13 mouse cellular contexts compared by ENCODE assay signal in the genomic region with DNA sequence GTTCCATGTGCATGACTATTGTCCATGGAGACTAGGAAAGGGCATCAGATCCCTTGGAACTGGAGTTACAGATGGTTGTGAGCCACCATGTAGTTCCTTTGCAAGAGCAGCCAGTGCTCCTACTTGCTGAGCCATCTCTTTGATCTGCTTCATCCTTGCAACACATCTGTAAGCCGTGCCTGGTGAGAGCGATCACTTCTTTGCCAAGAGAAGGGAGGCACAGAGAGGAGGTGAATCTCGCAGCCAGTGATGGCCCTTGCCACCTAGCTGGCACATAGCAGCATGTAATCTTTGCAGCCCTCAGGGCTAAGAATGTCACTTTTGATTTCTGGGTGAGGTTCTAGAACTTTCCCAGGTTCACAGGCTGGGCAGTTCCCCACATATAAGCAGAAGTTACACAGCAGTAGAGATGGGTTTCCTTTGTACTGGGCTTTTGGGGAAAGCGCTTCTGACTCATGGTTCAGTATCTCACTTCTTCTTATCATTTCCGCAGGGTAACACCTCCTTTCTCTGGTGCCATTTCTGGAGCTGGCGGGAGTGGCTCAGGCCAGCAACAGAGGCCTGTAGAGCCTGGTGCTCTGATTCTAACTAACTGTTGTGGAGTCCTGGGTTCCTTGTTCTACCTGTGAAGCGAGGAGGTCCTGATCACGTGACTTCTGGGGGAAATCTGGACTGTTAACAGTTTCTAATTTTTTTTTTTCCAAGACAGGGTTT. TPM values are rescaled to one million over a fixed set of nuclear protein-coding genes. Genes with fewer than 3 reads are reported as not detected.
DNase-seq lines count a peak whose midpoint lies in the region; ATAC-seq and TF ChIP-seq lines count a peak whose summit lies in the region.
"Had no signal": no experiment of that assay in that cellular context is flagged by ENCODE, and none has a peak within 500 bp of the region (broad histone marks: within the 10 kb centered on the region; RNA-seq: fewer than 3 reads in every experiment).

No protein-coding gene starts in this region.

- no peaks in the 10 kb centered on the region for H3K9me3 ChIP-seq in liver, embryonic 11.5 days (ENCODE audit: control insufficient read depth, low read length)
- H3K9me3 ChIP-seq in MEL (replicated peaks; ENCODE audit: insufficient read depth, low read length), result no peaks in the 10 kb centered on the region
- H3K9me3 ChIP-seq in intestine, embryonic 15.5 days, result no peaks in the 10 kb centered on the region
- H3K9me3 ChIP-seq: heart, embryonic 15.5 days had no signal

- 0 out of 2 replicates have a peak, but pooled peaks cover 2% of the 10 kb centered on the region for H3K4me1 ChIP-seq in liver, embryonic 11.5 days (replicated peaks; ENCODE audit: control insufficient read depth, insufficient read depth, low read length)
- peaks cover 2 to 34% of the 10 kb centered on the region in 2 experiments; a peak in 3 of 4 replicates for H3K4me1 ChIP-seq in MEL (ENCODE audit: control insufficient read depth in 1 of 2, insufficient read depth in 2 of 2, low read length in 2 of 2)
- H3K4me1 ChIP-seq in intestine, embryonic 15.5 days (replicated peaks), result peaks cover 1% of the 10 kb centered on the region; the same call in 1 of the 2 replicates

- H3K4me3 ChIP-seq in liver, embryonic 11.5 days (ENCODE audit: low read depth, low read length), result no peak overlapping the region
- peak overlapping the region; percentile 23 to 53 for H3K4me3 ChIP-seq in MEL (ENCODE audit: control insufficient read depth in 1 of 2, insufficient read depth in 1 of 2, low read depth in 2 of 2, low read length in 2 of 2)
- no peak overlapping the region for H3K4me3 ChIP-seq in intestine, embryonic 15.5 days (replicated peaks)
- H3K4me3 ChIP-seq: heart, embryonic 15.5 days had no signal

- DNase-seq in liver, result peak; percentile 15
- no peak for DNase-seq in liver, embryonic 11.5 days (ENCODE audit: low spot score)
- DNase-seq in MEL (ENCODE audit: low read depth, low spot score), result peak; percentile 91
- DNase-seq in left cerebral cortex, postnatal 4 days, result no peak
- no peak for DNase-seq in adrenal gland, postnatal 14 days
- DNase-seq: forebrain, postnatal 0 days; kidney, postnatal 10 days; midbrain, embryonic 14.5 days; right cerebral cortex, postnatal 14 days had no signal

- WGBS in liver, embryonic 11.5 days, result 49% methylated on average over 8 of the region's 8 CpGs
- 71% methylated on average over 8 of the region's 8 CpGs for WGBS in intestine, embryonic 15.5 days

- H3K27me3 ChIP-seq in liver, embryonic 11.5 days (replicated peaks; ENCODE audit: control insufficient read depth, insufficient read depth, low read length), result no peaks in the 10 kb centered on the region
- H3K27me3 ChIP-seq in MEL (ENCODE audit: control insufficient read depth in 1 of 2, insufficient read depth in 2 of 2, low read length in 2 of 2), result no peaks in the 10 kb centered on the region
- H3K27me3 ChIP-seq in intestine, embryonic 15.5 days (replicated peaks), result no peaks in the 10 kb centered on the region
- H3K27me3 ChIP-seq: heart, embryonic 15.5 days had no signal

- no peak overlapping the region for H3K27ac ChIP-seq in liver, embryonic 11.5 days (ENCODE audit: low read depth, low read length)
- H3K27ac ChIP-seq in MEL (ENCODE audit: control insufficient read depth, low read depth, low read length), result peak overlapping the region; percentile 95
- no peak overlapping the region for H3K27ac ChIP-seq in intestine, embryonic 15.5 days
- H3K27ac ChIP-seq: heart, embryonic 15.5 days had no signal

- TF ChIP-seq POLR2A in MEL (IDR thresholded peaks at IDR 0.05; ENCODE audit: control insufficient read depth in 1 of 2, insufficient read depth in 1 of 2, low read depth in 1 of 2, low read length in 2 of 2, poor library complexity in 1 of 2), result peak in 1 of 2 experiments; percentile 39; a peak in 2 of 4 replicates

- no peaks in the 10 kb centered on the region for H3K79me2 ChIP-seq in MEL (ENCODE audit: control insufficient read depth, insufficient read depth, low read length, poor library complexity)

- ATAC-seq in liver, embryonic 11.5 days (replicated peaks; ENCODE audit: low FRiP score), result no peak
- peak; percentile 34; the same call in 1 of the 2 replicates for ATAC-seq in intestine, embryonic 15.5 days
- peak; percentile 72 for ATAC-seq in neutrophil, adult 5-6 weeks (ENCODE audit: extremely low read depth, insufficient number of reproducible peaks, low FRiP score, poor library complexity, severe bottlenecking)
- no peak for ATAC-seq in erythroid progenitor cell, adult 5-6 weeks (replicated peaks; ENCODE audit: low FRiP score, poor library complexity, severe bottlenecking)
- ATAC-seq: forebrain, postnatal 0 days had no signal

- H3K9ac ChIP-seq in liver, embryonic 11.5 days (ENCODE audit: low read depth, low read length), result no peak overlapping the region
- H3K9ac ChIP-seq in MEL (ENCODE audit: control insufficient read depth, low read depth, low read length, poor library complexity, severe bottlenecking), result peak overlapping the region; percentile 68
- no peak overlapping the region for H3K9ac ChIP-seq in intestine, embryonic 15.5 days
- H3K9ac ChIP-seq: forebrain, postnatal 0 days; heart, embryonic 15.5 days had no signal

- no peaks in the 10 kb centered on the region for H3K36me3 ChIP-seq in liver, embryonic 11.5 days (ENCODE audit: control insufficient read depth, insufficient read depth, low read length)
- H3K36me3 ChIP-seq in MEL (ENCODE audit: control insufficient read depth in 1 of 2, insufficient read depth in 2 of 2, low read length in 2 of 2), result peaks cover 0 to 34% of the 10 kb centered on the region in 2 experiments; a peak in 2 of 4 replicates
- no peaks in the 10 kb centered on the region for H3K36me3 ChIP-seq in intestine, embryonic 15.5 days
- H3K36me3 ChIP-seq: heart, embryonic 15.5 days had no signal

- H3K4me2 ChIP-seq in liver, embryonic 11.5 days, result no peak overlapping the region
- no peak overlapping the region for H3K4me2 ChIP-seq in intestine, embryonic 15.5 days (replicated peaks)
- H3K4me2 ChIP-seq: heart, embryonic 15.5 days had no signal

- no peak for TF ChIP-seq RAD21 in MEL (IDR thresholded peaks at IDR 0.05; ENCODE audit: low read depth, low read length)

- intact Hi-C loops in left cerebral cortex, postnatal 4 days (cut with DNase I), result no loop called here

- TF ChIP-seq EP300 in MEL (IDR thresholded peaks at IDR 0.05; ENCODE audit: low read depth in 1 of 2, low read length in 2 of 2), result peak; percentile 60 to 83

- no peak for TF ChIP-seq CTCF in MEL (IDR thresholded peaks at IDR 0.05 in 2 of 3, conservative IDR thresholded peaks at IDR 0.05 in 1 of 3; ENCODE audit: control insufficient read depth in 1 of 3, insufficient read depth in 1 of 3, low read depth in 2 of 3, low read length in 3 of 3, poor library complexity in 1 of 3, severe bottlenecking in 1 of 3)

TF ChIP-seq in MEL, 35 proteins besides CTCF, POLR2A, EP300 and RAD21:
- TF ChIP-seq USF1 (IDR thresholded peaks at IDR 0.05; ENCODE audit: low read depth, low read length) (peak; percentile 75), SIN3A (IDR thresholded peaks at IDR 0.05; ENCODE audit: low read length) (no peak; the same call in 1 of the 2 replicates), TCF12 (IDR thresholded peaks at IDR 0.05; ENCODE audit: low read depth, low read length) (peak; percentile 26), GABPA (IDR thresholded peaks at IDR 0.05; ENCODE audit: low read depth, low read length) (no peak), RCOR1 (IDR thresholded peaks at IDR 0.05; ENCODE audit: low read depth, low read length) (peak; percentile 36; the same call in 1 of the 2 replicates), BHLHE40 (IDR thresholded peaks at IDR 0.05; ENCODE audit: borderline replicate concordance, low read depth, low read length) (no peak; the same call in 1 of the 2 replicates), JUND (IDR thresholded peaks at IDR 0.05; ENCODE audit: low read depth, low read length) (peak; percentile 81; the same call in 1 of the 2 replicates), GATA1 (IDR thresholded peaks at IDR 0.05; ENCODE audit: low read depth, low read length) (peak; percentile 94), MAX (IDR thresholded peaks at IDR 0.05; ENCODE audit: low read length) (no peak), MXI1 (IDR thresholded peaks at IDR 0.05; ENCODE audit: low read depth, low read length) (peak; percentile 78), ETS1 (IDR thresholded peaks at IDR 0.05; ENCODE audit: low read depth, low read length) (peak; percentile 78), POLR2AphosphoS5 (IDR thresholded peaks at IDR 0.05; ENCODE audit: borderline replicate concordance, low read depth, low read length) (no peak), TBP (IDR thresholded peaks at IDR 0.05; ENCODE audit: low read depth, low read length) (peak; percentile 79), MYC (IDR thresholded peaks at IDR 0.05; ENCODE audit: low read depth, low read length) (0 out of 2 replicates have a peak, but pooled peaks have one; percentile 53), E2F4 (IDR thresholded peaks at IDR 0.05; ENCODE audit: borderline replicate concordance, low read depth, low read length) (peak; percentile 51; the same call in 1 of the 2 replicates)

RNA-seq across cellular contexts. Expression of a gene that starts 15.5 kb away (rescaled TPM):
- polyA plus RNA-seq in liver, embryonic 11.5 days (2014; fragmentation: Nextera tagmentation; extraction: Ambion mirVana), result 0.38 TPM in 2 replicates
- total RNA-seq in MEL (2012; rRNA removed), result 0.04 TPM in 1 of 2 replicates, not detected in the other
- polyA plus RNA-seq in MEL (2012; ENCODE audit: insufficient read depth in 1 of 2, insufficient read length in 2 of 2, low read depth in 1 of 2, low replicate concordance in 2 of 2, missing spikeins in 1 of 2), result under 1 TPM in 1 of 2 experiments, not detected in 1; 0.03 TPM
- polyA plus RNA-seq in intestine, embryonic 15.5 days (2015; fragmentation: Nextera tagmentation; extraction: Ambion mirVana), result 2.5 TPM in 2 replicates
- 31.1 and 31.3 TPM in 2 replicates for total RNA-seq in neutrophil, adult 5-6 weeks (2017)
- 1 to 10 TPM; 1.1 to 2.6 TPM for total RNA-seq in left cerebral cortex, postnatal 4 days (2021)
- 4.2 and 7.1 TPM in 2 replicates for total RNA-seq in adrenal gland, postnatal 14 days (2021)
- 1.1 and 1.3 TPM in 2 replicates for total RNA-seq in erythroid progenitor cell, adult 5-6 weeks (2015; ENCODE audit: low replicate concordance)
- 1.3 TPM in 1 of 2 replicates, not detected in the other for total RNA-seq in erythroid progenitor cell, adult 5-6 weeks (2017; ENCODE audit: low replicate concordance)

Comparison
In these comparisons a context has a peak if more than half of its experiments do, and no peak if none do; other contexts are left out.
1. DNase-seq: peak in liver (single experiment) and MEL (single experiment); none in liver, embryonic 11.5 days (single experiment), left cerebral cortex, postnatal 4 days (single experiment) and adrenal gland, postnatal 14 days (single experiment).
2. ATAC-seq: peak in intestine, embryonic 15.5 days (single experiment) and neutrophil, adult 5-6 weeks (single experiment); none in liver, embryonic 11.5 days (single experiment) and erythroid progenitor cell, adult 5-6 weeks (single experiment).
3. H3K4me3 ChIP-seq: peak in MEL (2 of 2); none in liver, embryonic 11.5 days (single experiment) and intestine, embryonic 15.5 days (single experiment).